Mouse (Mus musculus): ENCODE results near the gene Gps2.
A peak's percentile ranks its signal among the peaks of the same experiment; 100 is the strongest.

DNA sequence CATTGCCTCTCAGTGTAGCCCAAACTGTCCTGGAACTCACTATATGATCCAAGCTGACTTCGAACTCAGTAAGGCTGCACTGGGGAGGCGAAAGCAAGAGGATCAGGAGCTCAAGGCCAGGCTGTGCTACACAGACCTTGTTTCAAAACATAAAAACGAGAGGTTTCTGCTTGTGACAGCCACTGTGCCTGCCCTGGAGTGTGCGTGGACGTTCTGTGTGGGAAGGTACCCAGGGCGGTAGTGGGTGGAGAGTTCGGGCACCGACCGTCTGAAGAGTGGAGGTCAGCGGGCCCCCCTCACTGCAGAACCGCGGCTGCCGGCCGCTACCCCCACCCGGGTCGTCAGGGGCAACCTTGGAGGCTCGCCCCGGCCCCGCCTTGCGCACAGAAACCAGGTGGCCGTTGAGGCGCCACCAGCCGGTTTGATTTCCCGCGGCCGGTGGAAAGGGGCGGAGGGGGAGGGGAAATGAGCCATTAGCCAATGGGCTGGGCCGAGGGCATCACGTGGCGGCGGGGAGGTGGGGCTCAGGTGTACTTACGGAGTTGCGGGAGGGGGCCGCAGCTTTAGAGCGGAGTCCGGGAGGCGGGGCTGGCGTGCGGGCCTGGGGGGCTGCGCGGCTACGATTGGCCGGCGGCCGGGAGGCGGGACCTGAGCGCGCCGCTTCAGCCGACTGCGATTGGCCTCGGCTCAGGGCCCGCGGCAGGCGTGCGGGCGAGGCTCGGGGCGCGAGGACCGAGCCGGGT, 21.6 kb downstream of the Gps2 start, which contains the start of gene Ybx2:
- TF ChIP-seq MAX (IDR thresholded peaks at IDR 0.05; ENCODE audit: low read depth): no peak
- no peak for TF ChIP-seq POLR2A (IDR thresholded peaks at IDR 0.05; ENCODE audit: insufficient read length, low read depth)
- TF ChIP-seq POLR2AphosphoS2 (IDR thresholded peaks at IDR 0.05; ENCODE audit: insufficient read length, low read depth): no peak
- TF ChIP-seq USF1 (IDR thresholded peaks at IDR 0.05; ENCODE audit: low read depth): peak; percentile 88
- TF ChIP-seq SRF (IDR thresholded peaks at IDR 0.05; ENCODE audit: control insufficient read depth, insufficient read length, low read depth): no peak
- TF ChIP-seq CEBPB (IDR thresholded peaks at IDR 0.05; ENCODE audit: insufficient read depth, poor library complexity, severe bottlenecking): no peak
- TF ChIP-seq E2F4 (IDR thresholded peaks at IDR 0.05; ENCODE audit: insufficient read depth): peak; percentile 90

Measured in myocyte (in vitro differentiated cells).